Mouse (Mus musculus): ENCODE data around the gene Fam92b.
A peak's percentile ranks its signal among the peaks of the same experiment; 100 is the strongest.

The Fam92b gene

GRCm38 (mm10) chr8:120177318-120178123 lies at the start of gene Fam92b:
TSS of gene Fam92b (minus strand) at chr8:120177466.
- DNase-seq (ENCODE audit: low read depth, low spot score) = peak; percentile 96

DNA sequence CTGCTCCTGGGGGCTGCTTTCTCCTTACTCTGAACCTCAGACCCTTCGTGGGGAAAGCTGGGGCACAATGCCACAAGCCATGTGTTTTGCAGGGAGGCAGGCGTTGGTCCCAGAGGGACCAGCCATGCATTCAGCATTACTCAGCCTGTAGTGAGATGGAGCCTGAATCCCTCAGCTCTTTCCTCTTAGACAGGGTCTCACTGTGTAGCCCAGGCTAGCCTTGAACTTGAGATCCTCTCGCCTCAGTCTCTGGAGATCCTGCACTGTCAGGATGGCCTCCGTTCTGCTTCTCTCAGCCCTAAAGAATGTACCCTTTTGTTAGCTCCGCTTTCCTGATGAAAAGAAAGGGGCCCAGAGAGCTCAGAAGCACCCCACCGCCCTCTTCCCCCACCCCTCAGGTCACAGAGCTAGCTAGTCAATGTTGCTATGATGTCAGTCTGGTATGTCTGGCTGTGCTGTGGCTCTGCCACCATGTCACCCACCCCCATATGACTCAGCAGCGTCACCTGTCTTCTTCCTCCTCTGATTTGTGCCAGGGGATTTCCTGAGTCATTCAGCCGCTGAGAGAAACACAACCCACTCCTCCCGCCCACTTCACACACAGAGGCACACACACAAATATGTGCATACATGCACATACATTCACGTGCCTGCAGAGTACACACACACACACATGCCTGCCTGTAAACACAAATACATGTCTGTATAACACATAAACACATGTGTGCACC lies 48.3 kb upstream of the Fam92b start:
- no peak for DNase-seq (ENCODE audit: low read depth, low spot score)

DNA sequence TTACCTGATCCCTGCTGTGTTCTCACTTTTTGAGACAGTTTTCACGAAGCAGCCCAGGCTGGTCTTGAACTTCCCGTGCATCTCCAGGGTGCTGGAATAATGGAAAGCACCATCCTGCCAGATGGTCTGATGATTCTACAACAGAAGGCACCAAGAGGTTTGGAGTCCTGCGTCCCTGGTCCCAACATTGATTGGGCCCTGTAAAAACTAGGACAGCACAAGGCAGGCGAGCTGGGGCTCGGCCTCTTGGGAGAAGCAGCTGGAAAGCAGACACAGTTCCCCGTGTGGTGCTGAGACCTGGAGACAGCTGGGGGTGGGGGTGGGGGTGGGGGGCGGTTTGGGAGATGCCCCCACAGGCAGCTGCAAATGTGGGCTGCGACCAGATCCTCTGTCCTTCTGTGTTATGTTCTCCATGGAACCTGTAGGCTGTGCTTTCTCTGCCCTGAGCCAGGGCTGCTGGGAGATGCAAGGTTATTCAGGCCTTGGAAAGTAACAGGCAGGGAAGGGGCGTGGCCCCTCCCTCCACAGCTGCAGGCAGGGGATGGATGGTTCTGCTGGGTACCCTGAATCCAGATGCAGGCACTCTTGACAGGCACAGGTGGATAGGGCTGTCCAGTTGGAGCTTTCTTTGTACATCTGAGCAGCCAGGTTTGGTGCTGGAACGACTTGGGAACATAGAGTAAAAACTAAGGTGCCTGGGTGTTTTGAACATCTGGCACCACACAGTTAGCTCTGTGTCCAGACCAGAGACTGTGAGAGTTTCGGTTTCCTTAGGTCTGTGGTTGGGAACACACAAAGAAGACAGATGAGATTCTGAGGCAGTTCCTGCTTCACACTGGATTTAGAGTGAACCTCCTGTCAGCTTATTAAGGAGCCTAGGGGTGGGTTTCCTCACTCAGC lies 47.5 kb upstream of the Fam92b start:
- DNase-seq (ENCODE audit: low read depth, low spot score) = no peak

GRCm38 (mm10) chr8:120222548-120222947 lies 45.3 kb upstream of the Fam92b start:
- DNase-seq (ENCODE audit: low read depth, low spot score) = no peak

GRCm38 (mm10) chr8:120216855-120217830 lies 39.9 kb upstream of the Fam92b start:
- peak; percentile 79 for DNase-seq (ENCODE audit: low read depth, low spot score)

GRCm38 (mm10) chr8:120215416-120216141 lies 38.3 kb upstream of the Fam92b start:
- DNase-seq (ENCODE audit: low read depth, low spot score) = no peak

- no peak for DNase-seq (ENCODE audit: low read depth, low spot score)
Observed at GRCm38 (mm10) chr8:120213939-120214338, 36.7 kb upstream of the Fam92b start.

GRCm38 (mm10) chr8:120213229-120213628 lies 36.0 kb upstream of the Fam92b start:
- no peak for DNase-seq (ENCODE audit: low read depth, low spot score)

DNA sequence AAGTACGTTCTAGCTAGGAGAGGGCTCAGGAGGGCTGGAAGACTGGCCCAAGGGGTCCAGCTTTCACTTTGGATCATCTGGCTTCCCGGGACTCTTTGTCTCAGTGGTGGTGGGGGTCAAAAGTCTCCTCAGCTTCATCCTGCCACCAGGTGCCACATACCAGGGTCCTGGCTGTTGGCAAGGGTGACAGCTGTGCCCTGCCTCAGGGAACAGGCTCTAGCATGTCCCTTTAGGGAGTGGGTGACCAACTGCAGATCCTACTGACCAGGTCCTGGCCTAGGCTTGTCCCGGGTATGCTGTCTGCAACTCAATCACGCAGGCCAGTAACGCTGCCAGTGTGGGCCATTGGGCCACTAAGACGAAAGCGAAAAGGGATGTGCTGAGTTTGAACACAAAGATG lies 35.3 kb upstream of the Fam92b start:
- no peak for DNase-seq (ENCODE audit: low read depth, low spot score)

- DNase-seq (ENCODE audit: low read depth, low spot score) = peak; percentile 38
Observed at GRCm38 (mm10) chr8:120211345-120211744, 34.1 kb upstream of the Fam92b start.

DNA sequence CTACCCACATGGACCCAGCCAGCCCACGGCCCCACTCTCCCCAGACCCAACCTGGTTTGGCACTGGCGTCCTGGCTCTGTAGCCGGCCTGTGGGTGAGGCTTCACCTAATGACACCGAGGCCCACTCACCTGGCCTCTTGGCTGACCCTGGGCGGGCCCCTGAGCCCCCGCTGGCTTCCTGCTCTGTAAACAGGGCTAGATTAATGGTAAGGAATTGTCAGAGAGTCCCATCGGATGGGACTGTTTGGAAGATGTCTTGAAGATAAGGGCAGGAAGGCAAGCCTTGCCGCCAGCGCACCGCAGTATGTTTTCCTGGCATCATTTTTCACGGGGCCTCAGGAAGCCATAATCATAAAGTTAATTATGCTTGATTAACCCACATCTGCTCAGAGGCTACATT lies 30.8 kb upstream of the Fam92b start:
- peak; percentile 26 for DNase-seq (ENCODE audit: low read depth, low spot score)

- no peak for DNase-seq (ENCODE audit: low read depth, low spot score)
Observed at GRCm38 (mm10) chr8:120207364-120207763, 30.1 kb upstream of the Fam92b start.

- no peak for DNase-seq (ENCODE audit: low read depth, low spot score)
Observed at GRCm38 (mm10) chr8:120205916-120206315, 28.6 kb upstream of the Fam92b start.

- no peak for DNase-seq (ENCODE audit: low read depth, low spot score)
Observed at GRCm38 (mm10) chr8:120204736-120205360, 27.6 kb upstream of the Fam92b start.

DNA sequence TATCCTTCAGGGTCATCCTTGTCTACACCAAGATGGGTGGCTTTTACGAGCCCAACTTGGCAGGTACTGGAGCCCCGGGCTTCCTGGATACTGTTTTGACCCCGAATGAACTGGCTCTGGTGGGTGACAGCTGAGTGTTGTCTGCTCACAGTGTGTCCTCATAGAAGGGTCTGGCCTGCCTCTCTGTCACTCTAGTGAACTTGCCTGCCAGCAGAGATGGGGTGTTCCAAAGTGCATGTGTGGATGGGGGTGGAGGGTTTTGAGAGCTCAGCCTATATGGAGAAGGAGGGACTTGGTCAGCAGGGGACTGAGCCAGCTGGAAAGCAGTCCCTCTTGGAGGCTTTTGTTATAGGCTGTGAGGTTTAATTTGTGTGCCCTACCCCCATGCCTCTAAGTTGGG lies 25.3 kb upstream of the Fam92b start:
- no peak for DNase-seq (ENCODE audit: low read depth, low spot score)

- DNase-seq (ENCODE audit: low read depth, low spot score) = no peak
Observed at GRCm38 (mm10) chr8:120201351-120201750, 24.1 kb upstream of the Fam92b start.

GRCm38 (mm10) chr8:120192118-120192517 lies 14.9 kb upstream of the Fam92b start:
- DNase-seq (ENCODE audit: low read depth, low spot score) = no peak

DNA sequence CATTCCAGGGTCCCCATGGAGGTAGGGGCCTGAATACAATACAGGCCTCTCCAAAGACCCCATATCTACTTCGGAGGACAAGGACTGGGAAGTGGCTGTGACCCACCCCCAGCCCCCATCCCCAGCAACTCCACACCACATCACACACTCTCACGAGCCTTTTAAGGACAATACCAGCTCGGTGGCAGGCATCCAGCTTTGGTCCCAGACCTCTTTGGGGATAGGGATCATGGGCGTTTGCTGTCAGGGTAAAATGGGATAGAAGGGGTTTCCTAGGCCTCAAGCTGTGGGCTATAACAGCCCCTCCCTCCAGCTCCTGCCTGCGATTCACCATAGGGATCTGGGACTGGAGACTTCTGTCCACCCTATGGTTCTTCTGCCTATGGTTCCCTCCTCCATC lies 14.4 kb upstream of the Fam92b start:
- DNase-seq (ENCODE audit: low read depth, low spot score) = no peak

- DNase-seq (ENCODE audit: low read depth, low spot score) = no peak
Observed at GRCm38 (mm10) chr8:120190810-120191413, 13.6 kb upstream of the Fam92b start.

Measured in R1 (cell line).